Mouse (Mus musculus) myocyte (in vitro differentiated cells): ENCODE results near the gene Tdrkh. TPM values are rescaled to one million over a fixed set of nuclear protein-coding genes. Genes with fewer than 3 reads are reported as not detected.

Experiments
- H3K27me3 ChIP-seq: one replicate; pipeline ENCODE4 v1.6.1; 2011; ENCODE audit not compliant: control insufficient read depth, insufficient read depth, insufficient read length
- H3K36me3 ChIP-seq: one replicate; pipeline ENCODE4 v1.6.1; 2011; ENCODE audit not compliant: control insufficient read depth, insufficient read depth
- H3K4me2 ChIP-seq: one replicate; pipeline ENCODE4 v1.6.1; 2011; ENCODE audit warnings: low read depth, control low read depth
- H3K4me3 ChIP-seq: one replicate; pipeline ENCODE4 v1.5.1; 2011; ENCODE audit warnings: mild to moderate bottlenecking, control low read depth, moderate library complexity
- H3K79me2 ChIP-seq: one replicate; pipeline ENCODE4 v1.6.1; 2011; ENCODE audit not compliant: control insufficient read depth, insufficient read depth
- H3ac ChIP-seq: one replicate; pipeline ENCODE4 v1.6.1; 2011; ENCODE audit not compliant: control insufficient read depth, insufficient read length
- CEBPB ChIP-seq: IDR thresholded peaks from 2 replicates; pipeline ENCODE4 v1.6.1; 2011; ENCODE audit warnings: mild to moderate bottlenecking, moderate library complexity; ENCODE audit not compliant: poor library complexity, insufficient read depth, severe bottlenecking
- E2F4 ChIP-seq: IDR thresholded peaks from one replicate; pipeline ENCODE4 v1.6.1; 2011; ENCODE audit warnings: mild to moderate bottlenecking, control low read depth, moderate library complexity; ENCODE audit not compliant: insufficient read depth
- MAX ChIP-seq: IDR thresholded peaks from one replicate; pipeline ENCODE4 v1.6.1; 2011; ENCODE audit warnings: low read depth, mild to moderate bottlenecking, control low read depth
- MYOD1 ChIP-seq, 3 experiments: IDR thresholded peaks; one replicate each; pipeline ENCODE4 v1.6.1; 2011; ENCODE audit warnings: control low read depth in 2 of 3, low read depth in 2 of 3, mild to moderate bottlenecking in 2 of 3, moderate library complexity in 1 of 3; ENCODE audit not compliant: insufficient read length in 2 of 3, control insufficient read depth in 1 of 3
- MYOG ChIP-seq, 3 experiments: IDR thresholded peaks; one replicate each; pipeline ENCODE4 v1.6.1; 2011; ENCODE audit warnings: control low read depth in 2 of 3, low read depth in 2 of 3, mild to moderate bottlenecking in 2 of 3; ENCODE audit not compliant: insufficient read length in 2 of 3, control insufficient read depth in 1 of 3, insufficient read depth in 1 of 3
- POLR2A ChIP-seq: IDR thresholded peaks from one replicate; pipeline ENCODE4 v1.6.1; 2011; ENCODE audit warnings: low read depth, mild to moderate bottlenecking, control low read depth, moderate library complexity; ENCODE audit not compliant: insufficient read length
- POLR2AphosphoS2 ChIP-seq: IDR thresholded peaks from one replicate; pipeline ENCODE4 v1.6.1; 2011; ENCODE audit warnings: low read depth, control low read depth; ENCODE audit not compliant: insufficient read length
- REST ChIP-seq: IDR thresholded peaks from one replicate; pipeline ENCODE4 v1.6.1; 2011; ENCODE audit warnings: mild to moderate bottlenecking, control low read depth, moderate library complexity; ENCODE audit not compliant: insufficient read depth, insufficient read length
- SRF ChIP-seq: IDR thresholded peaks from one replicate; pipeline ENCODE4 v1.6.1; 2011; ENCODE audit warnings: low read depth; ENCODE audit not compliant: control insufficient read depth, insufficient read length
- TCF12 ChIP-seq: IDR thresholded peaks from one replicate; pipeline ENCODE4 v1.6.1; 2011; ENCODE audit warnings: mild to moderate bottlenecking, control low read depth; ENCODE audit not compliant: poor library complexity, insufficient read depth, severe bottlenecking
- TCF3 ChIP-seq: IDR thresholded peaks from one replicate; pipeline ENCODE4 v1.6.1; 2011; ENCODE audit warnings: low read depth, control low read depth; ENCODE audit not compliant: insufficient read length
- USF1 ChIP-seq: IDR thresholded peaks from one replicate; pipeline ENCODE4 v1.6.1; 2011; ENCODE audit warnings: low read depth, mild to moderate bottlenecking, control low read depth, moderate library complexity
- polyA plus RNA-seq: library from polyadenylated mRNA; unstranded; fragments of >200 nt; fragmentation: generic; extraction: Trizol; gene quantifications from one replicate; pipeline ENCODE4 v1.2.1, GENCODE M21; 2012; ENCODE audit warnings: missing spikeins

Gene Tdrkh
- polyA plus RNA-seq, 1 experiment = 5.4 TPM

GRCm38 (mm10) chr3:94368631-94369030 is 44.4 kb upstream of the Tdrkh start:
- Histone ChIP-seq H3K4me3 (no peak overlapping the region), H3K27me3 (peaks cover 6% of the 10 kb centered on the region), H3K79me2 (no peaks in the 10 kb centered on the region), H3ac (no peak overlapping the region), H3K4me2 (no peak overlapping the region), H3K36me3 (no peaks in the 10 kb centered on the region)
- TF ChIP-seq CEBPB (no peak), MYOG (IDR thresholded peaks at IDR 0.05; ENCODE audit: control insufficient read depth in 1 of 3, insufficient read depth in 1 of 3, insufficient read length in 2 of 3, low read depth in 2 of 3) (no peak), E2F4 (no peak), SRF (no peak), REST (no peak)

GRCm38 (mm10) chr3:94369709-94370108 is 43.4 kb upstream of the Tdrkh start:
- no peak overlapping the region for H3ac ChIP-seq
- no peak overlapping the region for H3K4me3 ChIP-seq
- no peak for TF ChIP-seq CEBPB
- no peak for TF ChIP-seq SRF
- no peak for TF ChIP-seq REST
- TF ChIP-seq MYOG (IDR thresholded peaks at IDR 0.05; ENCODE audit: control insufficient read depth in 1 of 3, insufficient read depth in 1 of 3, insufficient read length in 2 of 3, low read depth in 2 of 3) = peak in 1 of 3 experiments; percentile 35
- peak in 2 of 3 experiments; percentile 39 to 72 for TF ChIP-seq MYOD1 (IDR thresholded peaks at IDR 0.05; ENCODE audit: control insufficient read depth in 1 of 3, insufficient read length in 2 of 3, low read depth in 2 of 3)
- no peak overlapping the region for H3K4me2 ChIP-seq
- H3K27me3 ChIP-seq = no peaks in the 10 kb centered on the region
- H3K79me2 ChIP-seq = no peaks in the 10 kb centered on the region
- H3K36me3 ChIP-seq = no peaks in the 10 kb centered on the region

- Histone ChIP-seq H3ac (no peak overlapping the region), H3K4me3 (no peak overlapping the region), H3K27me3 (no peaks in the 10 kb centered on the region), H3K4me2 (no peak overlapping the region), H3K79me2 (no peaks in the 10 kb centered on the region), H3K36me3 (no peaks in the 10 kb centered on the region)
- TF ChIP-seq MYOD1 (IDR thresholded peaks at IDR 0.05; ENCODE audit: control insufficient read depth in 1 of 3, insufficient read length in 2 of 3, low read depth in 2 of 3) (peak in 2 of 3 experiments; percentile 61 to 89), MAX (peak; percentile 14), POLR2A (no peak), TCF12 (no peak), TCF3 (peak; percentile 34), MYOG (IDR thresholded peaks at IDR 0.05; ENCODE audit: control insufficient read depth in 1 of 3, insufficient read depth in 1 of 3, insufficient read length in 2 of 3, low read depth in 2 of 3) (peak in 2 of 3 experiments; percentile 37 to 92), POLR2AphosphoS2 (no peak), E2F4 (no peak), SRF (no peak), REST (no peak)
These were observed 41.4 kb upstream of the Tdrkh start for GRCm38 (mm10) chr3:94371637-94372036.

- Histone ChIP-seq H3K4me3 (no peak overlapping the region), H3ac (no peak overlapping the region), H3K36me3 (no peaks in the 10 kb centered on the region), H3K27me3 (no peaks in the 10 kb centered on the region), H3K79me2 (no peaks in the 10 kb centered on the region), H3K4me2 (no peak overlapping the region)
- TF ChIP-seq MYOG (IDR thresholded peaks at IDR 0.05; ENCODE audit: control insufficient read depth in 1 of 3, insufficient read depth in 1 of 3, insufficient read length in 2 of 3, low read depth in 2 of 3) = no peak
- TF ChIP-seq MAX = no peak
- no peak for TF ChIP-seq MYOD1 (IDR thresholded peaks at IDR 0.05; ENCODE audit: control insufficient read depth in 1 of 3, insufficient read length in 2 of 3, low read depth in 2 of 3)
- no peak for TF ChIP-seq SRF
- no peak for TF ChIP-seq TCF12
- no peak for TF ChIP-seq POLR2AphosphoS2
- no peak for TF ChIP-seq USF1
- TF ChIP-seq REST = no peak
- no peak for TF ChIP-seq CEBPB
- TF ChIP-seq TCF3 = no peak
- no peak for TF ChIP-seq E2F4
- no peak for TF ChIP-seq POLR2A
These were observed 41.0 kb upstream of the Tdrkh start for GRCm38 (mm10) chr3:94372038-94372437.

- no peaks in the 10 kb centered on the region for H3K79me2 ChIP-seq
- TF ChIP-seq CEBPB (no peak), POLR2A (no peak), TCF3 (no peak), REST (no peak)
- H3K4me3 ChIP-seq = no peak within 1 kb of the TSS
- no peaks in the 10 kb centered on the region for H3K27me3 ChIP-seq
- no peaks in the 10 kb centered on the region for H3K36me3 ChIP-seq
- no peak within 1 kb of the TSS for H3K4me2 ChIP-seq
- no peak within 1 kb of the TSS for H3ac ChIP-seq
These were observed 40.4 kb upstream of the Tdrkh start, which contains the start of gene Rorc for GRCm38 (mm10) chr3:94372641-94373040. Rorc (plus strand) TSS chr3:94372794.
